Mouse (Mus musculus): ENCODE results near the gene Nuak1. TPM values are rescaled to one million over a fixed set of nuclear protein-coding genes. Genes with fewer than 3 reads are reported as not detected.

Nuak1 gene
- polyA plus RNA-seq, 1 experiment from 2014 or later, result 3.3 TPM

DNA sequence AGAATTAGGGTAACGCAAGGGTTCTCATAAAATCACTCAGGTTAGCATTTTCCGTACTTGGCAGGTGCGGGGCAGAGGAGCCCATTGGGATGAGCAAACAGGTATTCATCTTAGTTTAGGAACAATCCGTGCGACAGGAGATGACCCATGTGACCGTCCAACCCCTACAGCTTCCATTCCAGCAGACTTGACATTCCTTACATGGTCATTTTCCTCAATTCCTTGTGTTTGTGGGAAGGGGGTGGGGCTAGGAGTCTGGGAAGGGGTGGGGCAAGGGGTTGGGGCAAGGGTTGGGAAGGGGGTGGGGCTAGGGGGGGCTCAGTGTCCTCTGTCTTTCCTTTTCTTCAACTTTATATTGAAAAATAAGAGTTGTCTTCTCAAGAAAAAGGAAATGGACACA, 6.3 kb upstream of the Nuak1 start:
- Histone ChIP-seq H3K9ac (replicated peaks) (no peak overlapping the region), H3K4me1 (replicated peaks) (peaks cover 20% of the 10 kb centered on the region), H3K4me2 (no peak overlapping the region), H3K9me3 (no peaks in the 10 kb centered on the region), H3K27ac (no peak overlapping the region), H3K4me3 (replicated peaks) (no peak overlapping the region), H3K36me3 (no peaks in the 10 kb centered on the region), H3K27me3 (no peaks in the 10 kb centered on the region)
- ATAC-seq (ENCODE audit: insufficient number of reproducible peaks, insufficient read depth, low FRiP score, low TSS enrichment, low read depth), result no peak
- WGBS, result 89% methylated on average over 6 of the region's 6 CpGs

DNA sequence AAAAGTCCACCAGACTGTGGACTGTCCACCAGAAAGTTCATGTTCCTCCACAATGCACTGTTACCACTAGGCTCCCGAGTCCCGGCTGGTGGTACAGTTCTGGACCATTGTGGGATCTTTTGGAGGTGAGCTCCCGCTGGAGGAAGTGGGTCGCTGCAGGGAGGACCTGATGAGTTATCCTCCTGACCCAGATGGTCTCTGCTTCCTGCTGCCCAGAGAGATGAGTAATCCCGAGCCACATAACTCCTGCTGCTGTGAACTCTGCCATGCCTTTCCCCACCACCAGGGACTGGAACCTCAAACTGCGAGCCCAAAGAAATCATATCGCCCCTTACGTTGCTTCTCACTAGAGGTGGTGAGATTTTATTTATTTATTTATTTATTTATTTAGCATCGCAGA, 4.0 kb upstream of the Nuak1 start:
- Histone ChIP-seq H3K4me1 (replicated peaks) (peaks cover 28% of the 10 kb centered on the region), H3K9ac (replicated peaks) (no peak overlapping the region), H3K27me3 (no peaks in the 10 kb centered on the region), H3K4me2 (no peak overlapping the region), H3K27ac (no peak overlapping the region), H3K4me3 (replicated peaks) (no peak overlapping the region), H3K36me3 (no peaks in the 10 kb centered on the region), H3K9me3 (no peaks in the 10 kb centered on the region)
- ATAC-seq (ENCODE audit: insufficient number of reproducible peaks, insufficient read depth, low FRiP score, low TSS enrichment, low read depth), result no peak
- WGBS, result 81% methylated on average over 9 of the region's 9 CpGs

DNA sequence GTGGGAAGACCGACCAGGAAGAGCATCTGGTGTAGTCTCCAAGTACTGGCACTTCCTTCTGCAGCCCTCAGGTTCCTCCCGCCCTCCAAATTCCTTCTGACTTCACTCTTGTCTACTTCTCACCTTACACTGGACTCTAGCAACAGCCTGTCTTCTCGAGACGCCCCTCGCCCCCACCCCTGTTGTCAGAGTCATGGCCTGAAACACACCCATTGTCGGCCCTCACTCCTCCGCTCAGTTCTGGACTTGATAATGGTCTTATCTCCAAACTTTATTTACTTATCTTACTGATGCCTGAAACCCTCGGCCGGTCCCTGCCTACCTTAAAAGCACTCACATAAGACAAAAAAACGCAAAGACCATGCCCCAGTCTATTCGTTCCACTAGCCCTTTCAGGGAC, 1.4 kb upstream of the Nuak1 start:
- Histone ChIP-seq H3K4me1 (replicated peaks) (peaks cover 47% of the 10 kb centered on the region), H3K27ac (peak overlapping the region; percentile 99; the same call in 1 of the 2 replicates), H3K27me3 (no peaks in the 10 kb centered on the region), H3K9me3 (no peaks in the 10 kb centered on the region), H3K4me3 (replicated peaks) (peak overlapping the region; percentile 82), H3K4me2 (peak overlapping the region; percentile 90), H3K9ac (replicated peaks) (peak overlapping the region; percentile 100), H3K36me3 (no peaks in the 10 kb centered on the region)
- WGBS, result 8% methylated on average over 11 of the region's 11 CpGs
- no peak for ATAC-seq (ENCODE audit: insufficient number of reproducible peaks, insufficient read depth, low FRiP score, low TSS enrichment, low read depth)

DNA sequence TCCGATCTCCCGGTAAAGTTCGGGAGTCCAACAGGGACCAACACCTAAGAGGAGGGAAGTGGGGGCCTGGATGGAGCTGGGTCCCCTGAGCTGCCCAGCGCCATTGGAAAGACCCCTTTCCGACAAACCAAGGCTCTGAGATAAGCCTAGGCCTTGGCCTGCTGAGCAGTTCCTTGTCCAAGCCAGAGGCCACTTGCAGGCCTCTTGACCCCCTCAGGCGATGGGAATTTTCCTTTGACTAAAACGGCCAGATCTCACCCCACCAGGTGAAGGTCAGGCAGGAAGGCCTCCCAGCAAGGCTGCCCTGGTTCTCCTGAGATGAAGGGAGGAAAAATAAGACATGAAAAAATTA, 1.0 kb upstream of the Nuak1 start:
- H3K4me1 ChIP-seq (replicated peaks), result peaks cover 50% of the 10 kb centered on the region
- H3K27ac ChIP-seq, result peak overlapping the region; percentile 99
- no peak for ATAC-seq (ENCODE audit: insufficient number of reproducible peaks, insufficient read depth, low FRiP score, low TSS enrichment, low read depth)
- H3K4me3 ChIP-seq (replicated peaks), result peak overlapping the region; percentile 82
- no peaks in the 10 kb centered on the region for H3K36me3 ChIP-seq
- no peaks in the 10 kb centered on the region for H3K27me3 ChIP-seq
- H3K9me3 ChIP-seq, result no peaks in the 10 kb centered on the region
- peak overlapping the region; percentile 100 for H3K9ac ChIP-seq (replicated peaks)
- peak overlapping the region; percentile 90 for H3K4me2 ChIP-seq
- WGBS, result under 1% methylated on average over 7 of the region's 7 CpGs

DNA sequence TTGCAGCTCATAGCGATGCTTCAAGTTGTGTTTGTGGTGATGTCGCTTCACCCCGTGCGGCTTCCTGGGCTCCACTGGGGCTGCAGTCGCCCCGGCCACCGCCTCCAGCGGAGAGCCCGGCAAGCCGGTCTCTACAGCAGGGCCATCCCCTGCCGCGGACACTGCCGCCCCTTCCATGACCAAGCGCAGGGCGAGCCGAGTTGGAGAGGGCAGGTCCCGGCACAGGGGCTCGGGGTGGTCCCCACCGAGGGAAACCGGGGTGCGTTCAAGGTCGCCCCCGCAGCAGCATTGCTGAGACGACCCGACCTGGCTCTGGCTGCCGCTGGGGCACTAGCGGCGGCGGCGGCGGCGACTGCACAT, 236 bp downstream of the Nuak1 start:
- under 1% methylated on average over 32 of the region's 32 CpGs for WGBS
- H3K27ac ChIP-seq, result peak overlapping the region; percentile 99
- H3K36me3 ChIP-seq, result no peaks in the 10 kb centered on the region; the same call in 1 of the 2 replicates
- H3K4me3 ChIP-seq (replicated peaks), result peak overlapping the region; percentile 82
- ATAC-seq (ENCODE audit: insufficient number of reproducible peaks, insufficient read depth, low FRiP score, low TSS enrichment, low read depth), result peak; percentile 62
- peaks cover 56% of the 10 kb centered on the region for H3K4me1 ChIP-seq (replicated peaks)
- no peaks in the 10 kb centered on the region for H3K27me3 ChIP-seq
- no peaks in the 10 kb centered on the region for H3K9me3 ChIP-seq
- peak overlapping the region; percentile 100 for H3K9ac ChIP-seq (replicated peaks)
- peak overlapping the region; percentile 90 for H3K4me2 ChIP-seq

DNA sequence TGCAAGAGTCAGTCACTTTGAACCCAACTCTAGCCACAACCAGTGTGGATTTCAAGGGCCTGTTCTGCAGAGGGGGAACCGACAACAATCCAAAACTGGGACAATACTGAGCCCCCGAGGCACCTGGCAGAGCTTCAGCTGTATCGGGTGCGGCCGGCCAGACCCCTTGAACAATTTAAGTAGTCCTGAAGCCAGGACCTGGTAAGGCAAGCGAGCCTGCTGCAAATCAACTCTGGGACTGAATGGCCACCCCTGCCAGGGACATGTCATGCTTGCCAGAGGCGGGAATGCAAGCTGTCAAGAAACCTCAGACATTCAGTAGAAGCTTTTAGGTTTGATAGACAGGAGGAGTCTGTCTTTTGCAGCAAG, 1.2 kb downstream of the Nuak1 start:
- Histone ChIP-seq H3K27me3 (no peaks in the 10 kb centered on the region), H3K27ac (peak overlapping the region; percentile 59; the same call in 1 of the 2 replicates), H3K4me1 (replicated peaks) (peaks cover 56% of the 10 kb centered on the region), H3K9me3 (no peaks in the 10 kb centered on the region), H3K9ac (replicated peaks) (peak overlapping the region; percentile 100), H3K4me3 (replicated peaks) (peak overlapping the region; percentile 82), H3K36me3 (peaks cover 4% of the 10 kb centered on the region; the same call in 1 of the 2 replicates), H3K4me2 (peak overlapping the region; percentile 90)
- no peak for ATAC-seq (ENCODE audit: insufficient number of reproducible peaks, insufficient read depth, low FRiP score, low TSS enrichment, low read depth)
- 14% methylated on average over 7 of the region's 7 CpGs for WGBS

DNA sequence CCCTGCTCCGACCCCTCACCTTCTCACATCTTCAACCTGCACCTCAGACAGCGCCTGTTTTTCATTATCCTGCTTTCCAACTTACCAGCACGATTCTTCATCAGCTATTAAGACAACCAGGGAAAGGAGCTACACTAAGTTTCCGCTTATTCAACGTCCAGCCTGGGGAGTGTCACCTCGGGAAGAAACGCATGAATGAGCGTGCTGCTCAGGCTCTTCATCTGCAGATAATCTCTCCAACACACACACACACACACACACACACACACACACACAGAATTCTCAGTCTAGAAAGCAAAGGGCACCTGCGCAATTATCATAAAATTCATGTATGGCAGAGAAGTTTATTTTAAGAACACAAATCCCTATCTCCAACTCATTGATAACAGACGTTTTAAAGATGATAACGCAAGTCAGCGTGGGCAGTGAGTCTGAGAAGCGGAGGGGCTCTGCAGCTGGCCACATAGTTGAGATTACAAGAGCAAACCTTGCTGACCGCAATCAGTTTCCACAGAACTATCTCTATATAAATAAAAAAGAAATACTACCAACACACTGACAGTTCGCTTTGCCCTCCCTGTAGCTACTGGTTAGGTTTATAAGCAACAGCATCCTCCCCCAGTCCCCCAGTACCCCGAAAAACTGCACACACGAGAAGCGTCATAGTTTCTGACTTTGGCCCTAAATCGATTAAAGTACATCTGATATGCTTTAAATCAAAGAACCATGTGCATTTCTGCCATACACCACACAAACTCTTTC, 1.8 kb downstream of the Nuak1 start:
- 36% methylated on average over 19 of the region's 19 CpGs for WGBS
- ATAC-seq (ENCODE audit: insufficient number of reproducible peaks, insufficient read depth, low FRiP score, low TSS enrichment, low read depth), result no peak
- Histone ChIP-seq H3K36me3 (peaks cover 7% of the 10 kb centered on the region; the same call in 1 of the 2 replicates), H3K9me3 (no peaks in the 10 kb centered on the region), H3K4me3 (replicated peaks) (peak overlapping the region; percentile 82), H3K27me3 (no peaks in the 10 kb centered on the region), H3K4me1 (replicated peaks) (peaks cover 56% of the 10 kb centered on the region), H3K4me2 (peak overlapping the region; percentile 90), H3K27ac (peak overlapping the region; percentile 73), H3K9ac (replicated peaks) (peak overlapping the region; percentile 100)

DNA sequence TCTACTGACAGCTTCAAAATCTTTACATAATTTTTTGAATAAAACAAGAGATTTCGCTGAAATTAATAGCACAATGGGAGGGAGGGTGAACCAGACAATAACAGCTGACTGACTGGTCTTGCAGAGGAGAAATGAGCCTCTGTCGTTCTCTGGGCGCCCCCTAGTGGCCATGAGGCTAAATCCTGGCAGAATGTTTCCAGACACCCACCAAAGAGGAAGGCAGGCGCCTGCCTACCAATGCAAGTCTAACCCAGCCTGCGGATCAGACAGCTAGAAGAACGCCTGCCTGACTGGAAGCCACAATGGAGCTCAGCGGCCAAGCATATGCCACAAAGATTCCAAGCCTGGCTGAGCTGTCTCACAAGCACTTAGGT, 2.4 kb downstream of the Nuak1 start:
- H3K36me3 ChIP-seq, result peaks cover 13% of the 10 kb centered on the region; the same call in 1 of the 2 replicates
- 0% methylated on average over 7 of the region's 7 CpGs for WGBS

DNA sequence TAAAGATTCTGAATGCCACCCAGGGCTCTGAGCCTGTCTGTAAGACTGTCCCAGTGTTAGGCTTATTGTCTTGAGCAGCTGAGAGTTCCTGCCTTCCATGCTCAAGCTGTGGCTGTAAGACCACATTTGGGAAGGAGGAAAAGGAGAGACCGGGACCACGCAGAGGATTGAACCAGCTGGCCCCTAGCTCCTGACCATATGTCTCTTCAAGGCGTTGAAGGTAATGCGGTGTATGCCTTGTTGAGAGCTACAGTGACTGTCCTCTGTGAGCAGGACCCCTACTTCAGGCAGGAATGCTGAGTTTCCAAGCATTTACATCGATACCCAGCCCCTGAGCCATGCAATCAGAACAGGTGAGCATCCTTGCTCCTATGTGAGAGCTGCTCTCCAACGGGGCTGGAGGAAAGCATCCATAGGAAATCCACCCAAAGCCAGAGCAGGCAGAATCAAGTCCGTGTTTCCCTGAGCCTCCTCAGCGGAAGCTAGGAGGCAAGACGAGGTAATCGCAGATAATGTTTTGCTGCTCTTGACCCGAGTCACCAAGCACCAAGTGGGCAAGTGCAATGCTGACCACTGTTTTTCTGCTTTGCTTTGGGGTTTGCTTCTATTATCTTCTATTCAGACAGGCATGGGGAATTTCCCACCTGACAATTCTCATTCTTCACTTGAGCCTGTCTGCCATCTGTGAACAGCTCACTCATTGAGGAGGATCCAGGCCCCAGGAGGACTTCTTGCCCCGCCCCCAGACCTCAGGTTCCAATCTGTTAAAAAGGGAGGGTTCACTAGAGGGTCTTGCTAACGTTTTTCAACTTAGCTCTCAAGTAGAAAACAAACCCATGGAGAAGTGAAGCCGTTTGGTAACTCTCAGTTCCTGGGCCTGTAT, 3.0 kb downstream of the Nuak1 start:
- WGBS, result 32% methylated on average over 14 of the region's 14 CpGs
- Histone ChIP-seq H3K4me1 (replicated peaks) (peaks cover 48% of the 10 kb centered on the region), H3K9me3 (no peaks in the 10 kb centered on the region), H3K27ac (no peak overlapping the region), H3K4me2 (peak overlapping the region; percentile 90), H3K27me3 (no peaks in the 10 kb centered on the region), H3K4me3 (replicated peaks) (peak overlapping the region; percentile 82), H3K9ac (replicated peaks) (no peak overlapping the region; the same call in 1 of the 2 replicates), H3K36me3 (peaks cover 19% of the 10 kb centered on the region; the same call in 1 of the 2 replicates)
- ATAC-seq (ENCODE audit: insufficient number of reproducible peaks, insufficient read depth, low FRiP score, low TSS enrichment, low read depth), result no peak

More for the DNA sequence above, 2.4 kb downstream of the Nuak1 start:
- H3K27ac ChIP-seq, result peak overlapping the region; percentile 73
- peak overlapping the region; percentile 82 for H3K4me3 ChIP-seq (replicated peaks)
- ATAC-seq (ENCODE audit: insufficient number of reproducible peaks, insufficient read depth, low FRiP score, low TSS enrichment, low read depth), result no peak
- peaks cover 55% of the 10 kb centered on the region for H3K4me1 ChIP-seq (replicated peaks)
- no peaks in the 10 kb centered on the region for H3K9me3 ChIP-seq
- peak overlapping the region; percentile 90 for H3K4me2 ChIP-seq
- no peaks in the 10 kb centered on the region for H3K27me3 ChIP-seq
- H3K9ac ChIP-seq (replicated peaks), result no peak overlapping the region; the same call in 1 of the 2 replicates

DNA sequence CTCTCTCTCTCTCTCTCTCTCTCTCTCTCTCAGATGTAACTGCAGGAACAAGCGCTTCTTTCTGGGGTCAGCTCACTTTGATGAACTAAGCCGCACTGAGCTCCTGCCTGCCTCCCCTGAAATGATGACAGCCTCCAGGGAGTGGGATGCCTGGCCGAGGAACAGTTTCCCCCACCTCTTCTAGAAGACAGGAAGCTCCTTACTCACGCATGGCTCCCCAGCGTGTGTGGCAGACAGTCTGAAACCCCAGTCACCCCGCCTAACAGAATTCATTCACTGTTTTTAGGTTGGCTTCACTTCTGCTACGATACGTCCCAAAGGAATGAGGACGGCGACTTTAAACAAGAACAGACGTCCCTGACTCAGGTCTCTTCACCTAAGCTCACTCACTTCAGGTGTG, 4.5 kb downstream of the Nuak1 start:
- 54% methylated on average over 11 of the region's 11 CpGs for WGBS
- Histone ChIP-seq H3K4me1 (replicated peaks) (peaks cover 38% of the 10 kb centered on the region), H3K36me3 (peaks cover 34% of the 10 kb centered on the region), H3K4me3 (replicated peaks) (no peak overlapping the region), H3K4me2 (no peak overlapping the region; the same call in 1 of the 2 replicates), H3K27me3 (no peaks in the 10 kb centered on the region), H3K9ac (replicated peaks) (no peak overlapping the region), H3K9me3 (no peaks in the 10 kb centered on the region), H3K27ac (no peak overlapping the region)
- no peak for ATAC-seq (ENCODE audit: insufficient number of reproducible peaks, insufficient read depth, low FRiP score, low TSS enrichment, low read depth)

DNA sequence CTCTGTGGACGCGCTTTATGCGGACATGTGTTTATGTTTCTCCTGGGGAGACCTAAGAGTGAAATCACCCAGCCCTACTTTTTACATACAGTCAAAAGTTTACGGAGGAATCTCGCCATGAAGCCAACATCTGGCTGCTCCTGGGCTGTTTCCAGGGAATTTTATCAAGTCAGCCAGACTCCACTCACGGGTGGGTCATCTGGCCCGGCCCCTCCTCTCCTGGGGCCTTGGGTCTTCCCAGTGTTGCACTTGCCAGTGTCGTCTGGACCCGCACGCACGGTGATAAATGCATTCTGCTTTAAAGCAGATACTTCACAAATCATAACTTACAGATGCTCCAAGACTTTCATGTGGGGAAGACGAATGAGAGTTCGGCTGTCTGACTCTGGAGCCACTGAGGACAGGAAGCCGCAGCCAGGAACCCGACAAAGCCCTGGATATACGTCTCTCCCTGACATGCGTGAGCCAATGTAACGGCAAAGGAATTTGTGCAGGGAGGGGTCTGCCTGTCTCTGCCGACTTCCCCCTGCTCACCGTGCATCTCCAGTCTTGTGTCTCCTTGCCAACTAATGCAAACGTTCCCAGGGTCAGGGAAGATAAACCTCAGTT, 7.1 kb downstream of the Nuak1 start:
- no peak for ATAC-seq (ENCODE audit: insufficient number of reproducible peaks, insufficient read depth, low FRiP score, low TSS enrichment, low read depth)
- Histone ChIP-seq H3K4me1 (replicated peaks) (peaks cover 24% of the 10 kb centered on the region), H3K27ac (no peak overlapping the region), H3K4me3 (replicated peaks) (no peak overlapping the region), H3K9ac (replicated peaks) (no peak overlapping the region), H3K36me3 (peaks cover 49% of the 10 kb centered on the region), H3K4me2 (no peak overlapping the region), H3K27me3 (no peaks in the 10 kb centered on the region), H3K9me3 (peaks cover 7% of the 10 kb centered on the region; the same call in 1 of the 2 replicates)
- WGBS, result 64% methylated on average over 21 of the region's 21 CpGs
